Mouse (Mus musculus) right cerebral cortex, postnatal 36 days (tissue): ENCODE data around the gene P4hb.
A peak's percentile ranks its signal among the peaks of the same experiment; 100 is the strongest.
"Not testable (repeated sequence)": the region's sequence is repeated elsewhere in the genome, so short reads cannot be mapped to it uniquely, and the experiment has no call there.

Source experiments
- DNase-seq, 2 experiments: peaks; one replicate each; pipeline ENCODE4 v3.0.0; 2022; ENCODE audit warnings: low spot score in 2 of 2, mixed read lengths in 1 of 2

The P4hb gene

DNA sequence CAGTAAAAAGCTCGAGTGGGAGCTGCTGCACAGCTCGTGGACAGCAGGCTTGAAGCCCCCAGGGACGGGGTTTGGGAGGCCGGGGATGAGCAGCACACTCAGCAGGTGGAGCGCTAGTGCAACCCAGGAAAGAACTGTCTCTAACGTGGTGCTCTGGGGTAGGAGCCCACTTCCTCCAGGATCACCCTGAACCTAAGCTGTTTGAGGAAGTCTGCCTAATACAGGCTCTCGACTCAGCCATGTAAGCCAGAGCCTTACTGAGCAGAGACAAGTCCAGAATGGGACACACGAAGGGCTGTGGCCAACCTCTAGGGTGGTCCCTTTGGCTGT lies 34.1 kb downstream of the P4hb start:
- no peak for DNase-seq

DNA sequence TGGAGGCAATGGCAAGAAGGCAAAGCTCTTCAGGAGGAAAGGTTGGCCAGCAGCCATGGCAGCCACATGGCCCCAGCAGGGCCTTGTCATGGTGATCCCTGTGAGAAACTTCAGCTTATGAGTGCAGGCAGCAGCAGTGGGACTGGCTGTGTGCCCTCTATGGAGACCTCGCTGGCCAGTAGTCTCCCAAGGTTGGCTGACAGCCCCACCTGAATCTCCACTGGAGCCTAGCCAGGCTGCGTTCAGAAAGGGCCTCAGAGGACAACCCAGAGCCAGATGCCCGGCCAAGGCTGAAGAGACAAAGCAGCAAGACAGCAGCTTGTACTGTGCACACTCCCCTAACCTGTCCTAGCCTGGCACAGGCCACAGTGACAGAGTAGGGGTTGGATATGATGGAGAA lies 34.6 kb downstream of the P4hb start:
- DNase-seq = no peak

- DNase-seq = no peak
These were observed 37.2 kb downstream of the P4hb start for GRCm38 (mm10) chr11:120535804-120536203.

GRCm38 (mm10) chr11:120535145-120535544 lies 37.9 kb downstream of the P4hb start:
- DNase-seq = no peak

- no peak for DNase-seq
These were observed 39.0 kb downstream of the P4hb start for GRCm38 (mm10) chr11:120534093-120534492.

DNA sequence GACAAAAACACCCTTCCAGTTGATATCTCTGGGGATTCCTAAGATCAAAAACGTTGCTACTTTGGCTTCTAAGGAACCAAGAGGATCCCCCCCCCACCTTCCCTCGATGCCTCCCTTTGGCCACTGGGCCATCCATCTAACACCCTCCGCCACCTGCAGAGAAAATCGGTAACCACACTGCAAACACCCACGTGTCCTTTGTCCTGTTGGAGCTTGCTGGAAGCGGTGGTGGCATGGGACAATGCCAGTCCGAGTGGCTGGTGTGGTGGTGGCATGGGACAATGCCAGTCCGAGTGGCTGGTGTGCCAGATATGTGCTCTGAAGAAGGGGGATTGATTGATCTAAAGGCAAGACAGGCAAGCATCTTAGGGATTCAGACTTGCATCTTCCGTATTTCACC lies 41.4 kb downstream of the P4hb start:
- DNase-seq = no peak

DNA sequence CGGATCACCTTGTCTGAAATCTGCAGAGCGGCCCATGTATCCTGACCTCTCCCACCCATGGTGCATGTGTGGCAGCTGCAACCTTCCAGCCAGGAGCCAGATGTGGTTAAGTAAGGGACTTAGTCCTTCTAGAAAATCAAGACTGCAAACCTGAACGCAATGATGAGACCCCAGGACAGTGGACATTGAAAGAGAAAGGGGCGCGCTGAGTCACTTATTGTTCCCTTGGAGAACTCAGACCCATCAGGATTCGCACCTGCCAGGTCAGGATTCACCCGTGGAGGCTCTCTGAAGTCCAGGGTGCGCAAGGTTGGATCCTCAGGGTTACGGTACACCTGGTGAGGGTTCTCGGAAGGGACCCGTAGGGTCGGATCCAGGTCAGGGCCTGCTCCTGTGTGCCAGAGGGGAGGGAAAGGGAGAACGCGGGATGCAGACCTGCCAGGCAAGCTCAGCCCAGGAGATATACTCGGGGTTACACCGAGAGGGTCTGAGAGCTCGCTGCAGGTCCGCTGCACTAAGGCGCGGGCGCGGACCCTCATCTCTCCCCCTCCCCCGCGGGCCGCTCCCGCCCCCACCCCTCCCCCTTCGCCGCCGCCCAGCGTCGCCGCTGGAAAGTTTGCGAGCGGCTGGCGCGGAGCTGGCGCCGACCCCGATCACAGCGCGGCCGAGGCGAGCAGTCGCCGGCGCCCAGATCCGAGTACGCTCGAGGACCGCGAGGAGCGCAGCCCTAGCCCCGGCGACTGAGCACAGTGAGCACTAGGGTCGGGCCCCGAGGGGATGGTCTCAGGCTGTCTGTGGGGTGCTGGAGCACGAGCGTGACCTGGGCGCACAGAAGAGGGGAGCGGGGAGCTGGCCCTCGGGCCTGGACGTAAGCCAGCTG lies 42.7 kb downstream of the P4hb start, which contains the start of gene Gcgr:
TSS of gene Gcgr (plus strand) at position 615 of the 880 bp plus-strand sequence.
- no peak for DNase-seq

DNA sequence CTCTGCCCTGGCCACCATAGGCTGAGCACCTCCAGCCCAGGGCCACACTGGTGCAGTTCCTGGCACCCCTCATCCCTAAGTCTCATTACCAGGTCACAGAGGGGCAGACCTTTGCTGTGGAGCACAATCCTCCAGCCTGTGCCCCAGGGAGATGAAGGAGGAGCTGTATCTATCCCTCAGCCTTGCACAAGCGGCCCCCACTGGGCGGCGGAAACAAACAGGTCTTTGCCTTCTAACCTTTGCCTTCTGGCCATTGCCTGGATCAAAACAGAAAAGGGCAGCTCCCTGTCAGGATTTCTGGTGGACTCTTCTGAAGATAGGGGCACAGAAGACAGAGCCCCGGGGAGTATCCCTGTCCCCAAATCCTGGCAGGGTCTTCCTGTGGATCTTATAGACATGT lies 44.1 kb downstream of the P4hb start:
- no peak for DNase-seq

- no peak for DNase-seq
These were observed 45.2 kb downstream of the P4hb start for GRCm38 (mm10) chr11:120527690-120528354.

DNA sequence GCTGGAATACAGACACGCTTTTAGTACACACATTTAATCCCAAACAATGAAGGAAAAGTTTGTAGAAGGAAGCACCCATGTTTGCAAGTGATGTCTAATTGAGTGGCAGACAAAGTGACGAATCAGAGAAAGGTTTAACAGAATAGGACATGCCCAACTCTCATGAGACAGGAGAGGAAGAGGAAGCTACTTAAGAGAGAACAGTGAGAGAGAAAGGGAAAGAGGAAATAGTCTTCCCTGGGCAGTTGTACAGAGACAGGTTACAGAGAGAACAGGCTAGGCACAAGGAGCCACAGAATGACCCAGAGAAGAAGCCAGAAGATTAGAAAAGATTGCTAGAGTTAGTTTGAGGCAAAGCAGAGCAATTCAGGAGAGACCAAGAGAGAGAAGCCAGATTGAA lies 47.1 kb downstream of the P4hb start:
- no peak for DNase-seq

- DNase-seq = no peak
These were observed 50.5 kb downstream of the P4hb start for GRCm38 (mm10) chr11:120522581-120522980.

- DNase-seq = no peak
These were observed 52.0 kb downstream of the P4hb start for GRCm38 (mm10) chr11:120520967-120521540.

DNA sequence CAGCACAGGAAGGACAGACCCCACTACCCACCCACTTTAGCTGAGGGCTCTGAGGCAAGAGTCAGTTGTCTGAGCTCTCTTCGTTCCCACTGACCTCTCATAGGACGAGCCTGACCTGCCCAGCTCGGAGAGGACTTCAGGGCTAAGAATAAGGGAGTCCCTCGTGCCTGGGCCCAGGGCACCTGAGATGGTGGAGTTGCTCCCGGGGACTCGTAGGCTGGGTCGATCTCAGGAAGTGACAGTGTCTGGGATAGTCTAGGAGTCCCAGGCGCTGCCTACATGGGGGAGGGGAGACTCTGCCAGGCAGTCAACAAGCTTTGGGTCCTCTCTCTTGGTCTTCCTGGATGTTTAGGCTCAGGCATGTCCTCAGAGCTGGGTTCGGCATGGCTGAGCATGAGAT lies 52.6 kb downstream of the P4hb start:
- no peak for DNase-seq

- no peak for DNase-seq
These were observed 53.3 kb downstream of the P4hb start for GRCm38 (mm10) chr11:120519738-120520137.

- DNase-seq = no peak
These were observed 54.5 kb downstream of the P4hb start for GRCm38 (mm10) chr11:120518558-120518957.

DNA sequence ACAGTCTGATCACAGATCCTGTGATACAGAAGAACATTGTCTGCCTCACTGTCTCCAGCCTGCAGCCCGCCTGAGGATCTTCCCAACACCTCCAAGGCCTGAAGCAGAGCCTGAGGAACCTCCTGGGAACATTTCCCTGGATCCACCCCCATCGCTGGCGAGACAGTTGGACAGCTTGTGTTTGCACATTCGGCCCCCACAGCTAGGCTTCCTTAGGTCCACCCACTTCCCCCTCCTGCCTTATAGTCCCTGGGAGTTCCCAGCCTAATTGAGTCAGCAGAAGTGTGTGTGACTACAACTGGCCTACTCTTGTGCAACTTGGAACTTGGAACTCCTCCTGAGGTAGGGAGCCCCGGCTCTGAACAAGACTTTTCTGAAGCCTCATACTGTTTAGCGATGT lies 55.0 kb downstream of the P4hb start:
- DNase-seq = peak; percentile 84 to 88

DNA sequence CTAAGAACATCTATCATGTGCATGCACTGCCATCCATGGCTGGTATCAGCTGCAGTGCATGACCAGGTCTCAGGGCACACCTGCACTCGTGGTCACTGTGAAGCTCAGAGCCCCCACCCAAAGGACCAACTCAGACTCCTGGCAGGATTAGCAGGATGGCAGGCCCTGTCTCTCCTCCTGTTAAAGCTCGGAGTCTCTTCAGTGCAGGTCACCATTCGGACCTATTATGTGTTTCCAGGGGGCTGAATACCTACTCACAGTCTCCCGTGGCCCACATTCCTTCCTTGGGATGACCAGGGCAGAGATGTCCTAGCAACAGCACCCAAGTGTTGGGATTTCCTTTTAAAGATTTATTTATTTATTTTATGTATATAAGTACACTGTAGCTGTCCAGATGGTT lies 55.9 kb downstream of the P4hb start:
- DNase-seq = no peak

DNA sequence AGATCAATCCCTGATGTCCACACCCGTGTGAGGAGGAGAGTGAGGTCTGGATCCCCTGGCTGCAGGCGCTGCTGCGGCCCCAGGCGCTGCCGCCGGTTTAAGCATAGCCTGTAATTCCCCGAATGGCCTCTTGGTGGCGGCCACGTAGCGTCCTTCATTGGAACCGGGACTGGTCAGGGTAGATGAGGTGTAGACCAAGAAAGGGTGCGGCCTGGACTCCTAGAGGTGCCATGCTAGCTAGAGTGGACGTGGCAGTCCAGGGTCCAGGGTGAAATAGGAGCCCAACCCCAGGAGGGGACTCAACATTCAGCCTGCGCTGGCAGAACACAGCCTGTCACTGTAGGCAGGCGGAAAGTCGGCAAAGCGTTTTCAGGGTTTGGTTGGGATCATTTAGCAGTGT lies 57.4 kb downstream of the P4hb start:
- DNase-seq = peak; percentile 54 to 73

DNA sequence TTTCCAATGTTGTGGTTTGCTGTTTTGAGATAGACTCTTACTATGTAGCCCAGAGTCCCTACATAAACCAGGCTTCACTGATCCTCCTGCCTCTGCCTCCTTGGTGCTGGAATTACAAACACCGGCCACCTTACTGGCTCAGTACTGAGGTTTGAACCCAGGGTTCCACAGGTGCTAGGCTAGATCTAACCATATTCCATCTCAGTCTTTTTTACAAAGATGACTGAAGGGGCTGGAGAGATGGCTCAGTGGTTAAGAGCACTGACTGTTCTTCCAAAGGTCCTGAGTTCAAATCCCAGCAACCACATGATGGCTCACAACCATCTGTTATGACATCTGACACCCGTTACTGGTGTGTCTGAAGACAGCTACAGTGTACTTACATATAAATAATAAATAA lies 58.8 kb downstream of the P4hb start:
- not testable (repeated sequence) for DNase-seq

DNA sequence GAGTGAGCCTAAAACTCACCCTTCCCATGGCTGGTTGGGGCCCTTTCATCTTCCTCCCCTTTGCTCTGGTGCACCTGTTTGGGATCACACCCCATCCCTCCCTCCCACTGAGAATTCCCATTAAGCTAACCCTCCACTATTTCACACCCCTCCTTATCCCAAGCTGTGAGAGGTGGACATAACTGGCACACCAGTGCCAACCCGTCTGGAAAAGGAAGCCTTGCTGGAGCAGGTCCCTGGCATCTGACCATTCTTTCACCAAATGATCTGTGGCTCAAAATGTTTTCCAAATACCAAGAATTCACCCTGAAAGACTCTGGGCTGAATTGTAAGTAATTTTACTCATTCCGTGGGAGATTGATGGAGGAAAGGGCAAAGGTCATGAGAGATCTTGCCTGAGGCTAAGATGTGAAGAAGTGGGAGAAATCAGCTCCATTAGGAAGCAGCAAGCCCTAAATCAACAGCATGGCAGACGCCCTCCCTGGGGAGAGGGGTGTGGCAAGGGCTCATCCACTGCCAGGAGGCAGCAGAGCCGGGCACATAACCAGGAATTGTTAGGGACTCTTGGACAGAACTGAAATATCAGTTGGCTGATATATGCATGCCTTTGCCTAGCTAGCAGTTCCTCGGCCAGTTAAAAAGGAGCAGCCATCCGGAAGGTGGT lies 60.1 kb downstream of the P4hb start:
- no peak for DNase-seq

DNA sequence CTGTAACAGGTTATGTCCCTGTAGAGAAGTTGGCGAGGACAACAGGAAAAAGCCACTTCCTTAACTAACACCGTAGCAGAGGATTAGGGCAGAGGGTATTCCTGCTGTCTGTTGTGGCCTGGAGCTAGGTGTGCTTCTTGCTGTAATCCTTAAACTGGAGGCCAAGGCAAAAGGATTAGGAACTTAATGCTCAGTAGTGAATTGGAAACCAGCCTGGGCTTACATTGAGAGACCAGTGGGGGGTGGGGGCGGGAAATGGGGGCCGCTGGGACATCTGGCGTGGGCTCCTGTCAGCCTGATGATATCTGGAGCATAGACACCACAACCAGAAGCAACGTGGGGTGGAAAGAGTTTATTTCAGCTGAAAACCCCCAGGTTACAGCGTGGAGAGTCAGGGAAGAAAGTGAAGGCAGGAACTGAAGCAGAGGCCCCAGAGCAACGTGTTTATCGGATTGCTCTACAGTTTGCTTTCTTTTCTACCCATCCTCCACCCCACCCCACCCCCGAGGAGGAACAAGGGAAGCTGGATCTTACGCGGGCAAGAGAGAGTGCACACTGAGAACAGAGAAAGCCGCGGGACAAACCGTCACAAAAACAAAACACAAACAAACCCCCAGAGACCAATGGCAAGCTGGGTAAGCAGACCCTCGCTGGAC lies 62.5 kb downstream of the P4hb start:
- no peak for DNase-seq
